Mouse (Mus musculus): ENCODE results near the gene Sh3bgrl. TPM values are rescaled to one million over a fixed set of nuclear protein-coding genes. Genes with fewer than 3 reads are reported as not detected.

Sh3bgrl gene
- polyA plus RNA-seq, 1 experiment from 2014 or later = 196 TPM

GRCm38 (mm10) chrX:109113401-109114280 is 18.5 kb downstream of the Sh3bgrl start:
- Histone ChIP-seq H3K4me3 (no peak overlapping the region), H3K4me1 (no peaks in the 10 kb centered on the region), H3K4me2 (no peak overlapping the region), H3K36me3 (no peaks in the 10 kb centered on the region), H3K9me3 (no peaks in the 10 kb centered on the region), H3K27ac (no peak overlapping the region), H3K27me3 (no peaks in the 10 kb centered on the region), H3K9ac (no peak overlapping the region)
- WGBS = 36% methylated on average over 7 of the region's 7 CpGs
- ATAC-seq (ENCODE audit: insufficient number of reproducible peaks, insufficient read depth, low FRiP score, low TSS enrichment, low read depth) = no peak

GRCm38 (mm10) chrX:109119829-109120826 is 25.0 kb downstream of the Sh3bgrl start:
- H3K4me3 ChIP-seq = no peak overlapping the region
- no peak overlapping the region for H3K27ac ChIP-seq
- H3K9ac ChIP-seq = no peak overlapping the region
- 86% methylated on average over 14 of the region's 14 CpGs for WGBS
- H3K9me3 ChIP-seq = no peaks in the 10 kb centered on the region
- no peak for ATAC-seq (ENCODE audit: insufficient number of reproducible peaks, insufficient read depth, low FRiP score, low TSS enrichment, low read depth)
- H3K4me1 ChIP-seq = no peaks in the 10 kb centered on the region
- H3K36me3 ChIP-seq = no peaks in the 10 kb centered on the region
- H3K27me3 ChIP-seq = no peaks in the 10 kb centered on the region
- no peak overlapping the region for H3K4me2 ChIP-seq

- no peak overlapping the region for H3K27ac ChIP-seq
- no peaks in the 10 kb centered on the region for H3K36me3 ChIP-seq
- H3K9ac ChIP-seq = no peak overlapping the region
- no peaks in the 10 kb centered on the region for H3K9me3 ChIP-seq
- H3K4me2 ChIP-seq = no peak overlapping the region
- 0 out of 2 replicates have a peak, but pooled peaks have one; percentile 26 for ATAC-seq (ENCODE audit: insufficient number of reproducible peaks, insufficient read depth, low FRiP score, low TSS enrichment, low read depth)
- no peaks in the 10 kb centered on the region for H3K27me3 ChIP-seq
- H3K4me1 ChIP-seq = no peaks in the 10 kb centered on the region
- WGBS = 41% methylated on average over 9 of the region's 9 CpGs
- no peak overlapping the region for H3K4me3 ChIP-seq
Measured at GRCm38 (mm10) chrX:109121161-109121560, 26.0 kb downstream of the Sh3bgrl start.

GRCm38 (mm10) chrX:109122670-109123069 is 27.5 kb downstream of the Sh3bgrl start:
- Histone ChIP-seq H3K4me1 (no peaks in the 10 kb centered on the region), H3K9ac (no peak overlapping the region), H3K27ac (no peak overlapping the region), H3K27me3 (no peaks in the 10 kb centered on the region), H3K9me3 (no peaks in the 10 kb centered on the region), H3K4me3 (no peak overlapping the region), H3K4me2 (no peak overlapping the region), H3K36me3 (no peaks in the 10 kb centered on the region)
- WGBS = 39% methylated on average over 1 of the region's 1 CpGs
- ATAC-seq (ENCODE audit: insufficient number of reproducible peaks, insufficient read depth, low FRiP score, low TSS enrichment, low read depth) = no peak

GRCm38 (mm10) chrX:109123762-109124161 is 28.6 kb downstream of the Sh3bgrl start:
- no peak overlapping the region for H3K4me2 ChIP-seq
- ATAC-seq (ENCODE audit: insufficient number of reproducible peaks, insufficient read depth, low FRiP score, low TSS enrichment, low read depth) = no peak
- no peaks in the 10 kb centered on the region for H3K36me3 ChIP-seq
- H3K9me3 ChIP-seq = no peaks in the 10 kb centered on the region
- H3K27me3 ChIP-seq = no peaks in the 10 kb centered on the region
- H3K4me3 ChIP-seq = no peak overlapping the region
- H3K4me1 ChIP-seq = no peaks in the 10 kb centered on the region
- no peak overlapping the region for H3K27ac ChIP-seq
- no peak overlapping the region for H3K9ac ChIP-seq

- Histone ChIP-seq H3K4me2 (no peak overlapping the region), H3K4me1 (no peaks in the 10 kb centered on the region), H3K9ac (no peak overlapping the region), H3K27me3 (no peaks in the 10 kb centered on the region), H3K4me3 (no peak overlapping the region), H3K27ac (no peak overlapping the region), H3K9me3 (no peaks in the 10 kb centered on the region), H3K36me3 (no peaks in the 10 kb centered on the region)
- WGBS = 74% methylated on average over 1 of the region's 1 CpGs
- ATAC-seq (ENCODE audit: insufficient number of reproducible peaks, insufficient read depth, low FRiP score, low TSS enrichment, low read depth) = no peak
Measured at GRCm38 (mm10) chrX:109126847-109127246, 31.7 kb downstream of the Sh3bgrl start.

- no peak for ATAC-seq (ENCODE audit: insufficient number of reproducible peaks, insufficient read depth, low FRiP score, low TSS enrichment, low read depth)
- no peaks in the 10 kb centered on the region for H3K36me3 ChIP-seq
- no peaks in the 10 kb centered on the region for H3K27me3 ChIP-seq
- no peak overlapping the region for H3K9ac ChIP-seq
- no peaks in the 10 kb centered on the region for H3K9me3 ChIP-seq
- H3K4me2 ChIP-seq = no peak overlapping the region
- H3K4me1 ChIP-seq = no peaks in the 10 kb centered on the region
- 62% methylated on average over 7 of the region's 7 CpGs for WGBS
- no peak overlapping the region for H3K27ac ChIP-seq
- no peak overlapping the region for H3K4me3 ChIP-seq
Measured at GRCm38 (mm10) chrX:109127551-109128088, 32.5 kb downstream of the Sh3bgrl start.

GRCm38 (mm10) chrX:109130066-109130465 is 34.9 kb downstream of the Sh3bgrl start:
- Histone ChIP-seq H3K4me2 (no peak overlapping the region), H3K4me1 (no peaks in the 10 kb centered on the region), H3K36me3 (no peaks in the 10 kb centered on the region), H3K4me3 (no peak overlapping the region), H3K27me3 (no peaks in the 10 kb centered on the region), H3K9ac (no peak overlapping the region), H3K9me3 (no peaks in the 10 kb centered on the region), H3K27ac (no peak overlapping the region)
- WGBS = 90% methylated on average over 1 of the region's 1 CpGs
- ATAC-seq (ENCODE audit: insufficient number of reproducible peaks, insufficient read depth, low FRiP score, low TSS enrichment, low read depth) = no peak

- H3K4me3 ChIP-seq = no peak overlapping the region
- H3K27ac ChIP-seq = no peak overlapping the region
- H3K27me3 ChIP-seq = no peaks in the 10 kb centered on the region
- no peak overlapping the region for H3K9ac ChIP-seq
- no peaks in the 10 kb centered on the region for H3K36me3 ChIP-seq
- no peaks in the 10 kb centered on the region for H3K4me1 ChIP-seq
- H3K4me2 ChIP-seq = no peak overlapping the region
- no peaks in the 10 kb centered on the region for H3K9me3 ChIP-seq
- 81% methylated on average over 2 of the region's 2 CpGs for WGBS
- ATAC-seq (ENCODE audit: insufficient number of reproducible peaks, insufficient read depth, low FRiP score, low TSS enrichment, low read depth) = no peak
Measured at GRCm38 (mm10) chrX:109131834-109132233, 36.7 kb downstream of the Sh3bgrl start.

- ATAC-seq (ENCODE audit: insufficient number of reproducible peaks, insufficient read depth, low FRiP score, low TSS enrichment, low read depth) = no peak
- 76% methylated on average over 1 of the region's 1 CpGs for WGBS
- no peaks in the 10 kb centered on the region for H3K27me3 ChIP-seq
- no peaks in the 10 kb centered on the region for H3K4me1 ChIP-seq
- H3K4me2 ChIP-seq = no peak overlapping the region
- H3K9me3 ChIP-seq = no peaks in the 10 kb centered on the region
- no peak overlapping the region for H3K4me3 ChIP-seq
- H3K36me3 ChIP-seq = no peaks in the 10 kb centered on the region
- H3K27ac ChIP-seq = no peak overlapping the region
- no peak overlapping the region for H3K9ac ChIP-seq
Measured at GRCm38 (mm10) chrX:109132463-109132862, 37.3 kb downstream of the Sh3bgrl start.

GRCm38 (mm10) chrX:109133500-109133899 is 38.3 kb downstream of the Sh3bgrl start:
- ATAC-seq (ENCODE audit: insufficient number of reproducible peaks, insufficient read depth, low FRiP score, low TSS enrichment, low read depth) = no peak
- Histone ChIP-seq H3K9ac (no peak overlapping the region), H3K4me3 (no peak overlapping the region), H3K9me3 (no peaks in the 10 kb centered on the region), H3K4me2 (no peak overlapping the region), H3K4me1 (no peaks in the 10 kb centered on the region), H3K27me3 (no peaks in the 10 kb centered on the region), H3K27ac (no peak overlapping the region), H3K36me3 (no peaks in the 10 kb centered on the region)
- 44% methylated on average over 2 of the region's 2 CpGs for WGBS
